Mouse (Mus musculus): ENCODE measurements around the gene Synpr.

Gene Synpr

DNA sequence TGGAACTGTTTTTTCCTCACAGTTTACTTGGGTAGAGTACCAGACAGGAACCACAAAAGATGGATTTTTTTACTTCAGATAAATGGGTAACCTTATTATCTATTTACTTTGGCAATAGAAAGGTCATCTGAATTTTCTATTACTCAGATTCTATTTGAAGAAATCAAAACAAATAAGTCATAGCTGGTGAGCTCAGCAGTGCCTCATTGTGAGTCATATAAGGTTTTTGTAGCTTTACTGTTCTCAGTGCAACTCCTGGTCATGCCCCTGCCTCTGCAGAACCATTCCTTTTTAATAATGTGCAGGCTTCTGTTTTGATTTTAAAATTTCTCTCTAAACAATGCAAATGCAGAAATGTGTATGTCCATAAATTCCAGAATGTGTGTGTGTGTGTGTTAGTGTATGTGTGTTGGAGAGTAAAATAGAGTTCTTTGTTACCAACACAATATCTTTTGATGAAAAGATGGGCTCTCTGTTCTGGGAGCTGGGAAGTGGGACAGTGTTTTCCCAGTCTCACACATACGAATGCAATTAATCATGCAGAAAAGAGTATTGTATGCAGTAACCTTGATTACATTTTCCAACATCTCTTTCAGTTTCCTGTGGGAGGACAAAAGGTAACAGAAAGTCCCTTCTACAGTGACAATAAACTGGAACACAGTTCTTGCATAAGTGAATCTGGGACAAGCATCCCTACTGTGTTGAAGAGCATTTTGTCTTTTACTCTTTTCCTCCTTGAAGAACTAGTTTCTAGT is 269.2 kb downstream of the Synpr start:
- no peak for DNase-seq

DNA sequence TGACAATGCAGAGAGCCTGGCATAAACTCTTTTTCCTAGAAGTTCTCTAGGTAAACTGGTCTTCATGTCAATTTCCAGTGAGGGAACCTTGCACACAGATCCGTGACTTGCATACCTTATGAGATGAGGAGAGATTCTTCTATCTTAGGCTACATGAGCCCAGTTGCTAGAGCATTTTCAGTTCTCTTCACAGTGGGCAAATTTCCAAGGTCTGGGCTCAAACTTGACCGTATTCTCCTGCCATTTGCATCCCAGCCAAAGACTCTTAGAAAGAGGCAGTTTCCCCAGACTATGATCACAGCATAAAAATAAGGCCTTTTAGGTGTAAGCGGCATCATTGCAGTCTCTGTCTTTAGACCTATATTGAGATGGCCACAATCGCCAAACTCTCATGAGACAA is 270.1 kb downstream of the Synpr start:
- DNase-seq, result peak; percentile 16 to 37

- DNase-seq, result no peak
Observed at GRCm38 (mm10) chr14:13558117-13558516, 273.5 kb downstream of the Synpr start.

DNA sequence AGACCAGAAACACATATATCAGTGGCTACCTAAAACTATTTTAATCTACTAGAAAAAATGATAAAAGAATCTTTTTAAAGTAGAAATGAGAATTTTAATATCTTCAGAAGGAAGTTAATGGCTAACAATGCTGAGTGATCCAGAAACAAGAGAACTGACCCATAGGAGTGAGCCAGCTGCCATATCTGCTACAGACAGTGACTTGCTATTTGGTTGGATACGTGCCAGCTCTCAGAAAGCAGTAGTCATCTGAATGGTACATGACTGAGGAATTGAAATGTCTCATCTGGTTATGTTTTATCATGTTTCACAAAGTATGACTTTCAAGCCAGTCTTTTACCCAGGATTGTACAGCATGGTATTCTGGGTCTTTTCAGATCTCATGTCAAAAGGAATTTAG is 282.7 kb downstream of the Synpr start:
- DNase-seq, result peak; percentile 20 to 26

DNA sequence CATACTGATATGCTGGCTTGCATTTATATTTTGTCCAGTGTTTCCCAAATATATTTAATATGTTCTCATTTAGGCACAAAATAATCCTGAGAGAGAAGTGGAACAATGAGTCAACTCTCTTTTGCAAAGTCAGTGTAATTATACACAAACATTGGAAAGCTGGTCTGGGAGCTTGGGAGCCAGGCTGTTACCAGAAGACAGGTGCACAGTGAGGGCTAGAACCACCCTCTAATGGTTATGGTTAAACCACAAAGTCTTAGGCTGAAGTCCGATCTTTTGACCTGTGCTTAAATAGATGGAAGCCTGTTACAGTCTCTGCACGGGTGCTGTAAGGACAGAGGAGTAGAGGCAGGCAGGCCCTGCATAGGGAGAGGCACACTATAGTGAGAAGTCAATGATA is 283.4 kb downstream of the Synpr start:
- no peak for DNase-seq

DNA sequence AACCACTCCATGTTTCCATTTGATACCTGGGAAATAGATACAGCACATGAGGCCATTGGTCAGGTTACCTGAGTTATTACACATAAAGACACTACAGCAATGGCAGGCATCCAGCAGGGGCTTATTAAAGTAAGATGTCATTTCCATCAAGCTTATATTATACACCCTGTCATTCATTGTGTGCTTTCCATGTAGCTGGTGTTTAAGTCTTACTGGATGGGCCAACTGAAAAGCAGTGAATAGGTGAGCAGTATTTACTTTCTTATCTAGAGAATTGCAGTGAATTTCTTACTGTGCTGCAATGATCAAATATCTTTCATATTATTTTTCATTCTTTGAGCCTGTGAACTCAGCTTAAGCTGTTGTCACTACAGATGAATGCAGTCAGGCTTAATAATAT is 287.4 kb downstream of the Synpr start:
- no peak for DNase-seq

- no peak for DNase-seq
Observed at GRCm38 (mm10) chr14:13572530-13572929, 287.9 kb downstream of the Synpr start.

- DNase-seq, result no peak
Observed at GRCm38 (mm10) chr14:13578101-13578500, 293.5 kb downstream of the Synpr start.

GRCm38 (mm10) chr14:13578744-13579143 is 294.2 kb downstream of the Synpr start:
- no peak for DNase-seq

DNA sequence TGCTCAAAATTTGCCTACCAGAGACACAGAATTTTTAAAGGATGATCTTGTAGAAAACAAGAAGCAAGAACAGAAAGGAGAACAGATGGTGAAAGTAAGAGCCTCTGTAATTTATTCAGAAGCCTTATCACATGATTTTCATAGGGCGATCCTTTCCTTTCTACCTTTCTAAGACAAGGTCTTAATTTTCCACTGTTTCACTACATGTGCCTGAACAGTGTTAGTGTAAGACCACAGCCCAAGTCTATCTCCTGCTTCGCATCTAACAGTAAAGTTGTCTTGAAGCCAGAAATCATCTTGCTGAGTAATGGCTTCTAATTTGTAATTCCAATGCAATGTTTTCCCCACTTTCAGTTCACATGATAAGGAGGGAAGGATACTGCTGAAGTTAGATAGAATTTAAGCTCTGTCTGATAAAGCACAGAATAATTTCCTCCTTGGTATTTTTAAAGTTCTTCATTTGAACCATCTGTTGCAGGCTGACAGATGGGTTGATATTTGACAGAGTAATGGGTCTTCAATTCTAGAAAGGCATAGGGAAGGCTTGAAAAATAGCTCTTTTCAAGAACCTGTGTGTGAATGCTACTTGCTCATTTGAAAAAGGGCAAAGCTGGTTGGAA is 308.9 kb downstream of the Synpr start:
- no peak for DNase-seq

- DNase-seq, result peak; percentile 47 to 66
Observed at GRCm38 (mm10) chr14:13596251-13596650, 311.7 kb downstream of the Synpr start.

DNA sequence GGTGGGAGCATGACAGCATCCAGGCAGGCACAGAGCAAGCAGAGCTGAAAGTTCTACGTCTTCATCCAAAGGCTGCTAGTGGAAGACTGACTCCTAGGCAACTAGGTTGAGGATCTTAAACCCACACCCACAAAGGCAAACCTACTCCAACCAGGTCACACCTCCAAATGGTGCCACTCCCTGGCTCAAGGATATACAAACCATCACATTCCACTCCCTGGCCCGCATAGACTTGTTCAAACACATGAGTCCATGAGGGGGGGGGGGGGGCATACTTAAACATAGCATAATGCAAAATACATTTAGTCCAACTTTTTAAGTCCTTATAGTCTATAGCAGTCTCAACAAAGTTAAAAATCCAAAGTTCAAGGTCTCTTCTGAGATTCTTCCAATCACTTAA is 312.6 kb downstream of the Synpr start:
- no peak for DNase-seq

DNA sequence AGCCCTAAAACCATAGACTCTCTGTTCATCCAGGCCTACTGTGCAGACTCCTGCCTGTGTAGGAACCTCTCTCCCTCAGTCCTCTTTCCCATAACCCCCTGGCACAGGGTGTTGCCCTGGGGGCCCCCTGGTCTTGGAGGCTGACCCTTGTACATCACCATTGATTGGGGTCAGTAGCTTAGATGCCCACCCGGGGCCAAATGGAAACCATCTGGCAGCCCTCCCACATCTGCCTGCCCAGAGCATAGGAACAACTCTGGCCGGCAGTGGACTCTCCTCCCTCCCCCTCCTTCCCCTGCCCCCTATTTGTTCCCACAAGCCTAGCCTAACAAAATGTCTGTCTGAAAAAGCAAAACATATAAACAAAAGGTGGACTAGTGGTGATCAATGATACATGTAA is 336.0 kb downstream of the Synpr start:
- DNase-seq, result peak in 1 of 2 experiments; percentile 6

DNA sequence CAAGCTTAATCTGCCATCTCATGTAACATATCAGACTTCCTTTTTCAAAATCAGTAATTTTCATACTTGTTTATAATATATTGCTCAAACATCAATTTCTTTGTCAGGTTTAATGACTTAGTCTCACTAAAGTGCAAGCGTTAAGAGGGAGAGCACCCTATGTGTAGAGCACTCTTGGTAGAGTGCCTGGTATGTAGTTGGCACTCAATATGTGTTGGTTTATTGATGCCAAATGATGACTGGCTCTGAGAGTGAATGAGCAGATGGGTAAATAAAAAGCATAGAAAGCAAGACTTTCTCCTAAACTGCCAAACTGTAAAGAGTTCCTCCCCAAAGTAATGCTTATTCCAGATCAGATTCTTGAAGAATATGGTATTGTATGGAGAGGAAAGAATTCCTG is 365.3 kb downstream of the Synpr start:
- peak in 1 of 2 experiments; percentile 24 for DNase-seq

GRCm38 (mm10) chr14:13651039-13651438 is 366.5 kb downstream of the Synpr start:
- DNase-seq, result peak; percentile 21 to 37

DNA sequence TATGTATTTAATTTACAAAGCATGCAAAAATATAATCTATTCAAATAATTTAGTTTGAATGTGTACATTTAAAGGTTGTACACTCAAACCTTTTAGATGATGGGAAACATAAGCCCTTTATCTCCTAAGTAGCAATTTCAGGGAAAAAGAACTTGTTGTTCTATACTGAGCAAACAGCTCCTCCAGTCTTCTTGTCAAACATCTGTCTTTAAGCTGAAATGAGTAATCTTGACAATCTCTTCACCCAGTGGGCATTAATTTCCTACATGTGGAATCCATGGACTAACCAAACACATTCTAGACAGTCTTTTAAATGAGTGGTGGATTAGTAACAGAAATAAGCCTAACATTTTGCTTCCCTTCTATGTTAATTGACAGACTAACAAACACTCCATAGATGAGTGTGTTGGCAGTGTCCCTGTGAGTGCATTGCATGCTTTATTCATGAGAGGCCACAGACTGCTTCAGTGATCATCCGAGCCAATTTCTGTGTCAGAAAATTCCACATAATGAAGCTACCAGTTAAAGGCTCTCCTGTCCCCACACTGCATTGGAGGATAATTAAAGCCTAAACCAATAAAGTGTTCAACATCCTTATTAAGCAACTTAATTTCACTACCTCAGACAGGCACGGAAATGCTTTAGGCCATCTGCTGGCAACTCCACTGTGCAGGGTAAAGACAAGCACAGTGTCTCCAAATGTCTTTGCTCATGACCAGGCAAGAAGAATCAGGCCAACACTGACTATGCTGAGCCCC is 367.1 kb downstream of the Synpr start:
- DNase-seq, result peak; percentile 8 to 33
